Mouse (Mus musculus) bone marrow macrophage, adult 2 months (primary cell): ENCODE measurements around the gene Pkdcc.

Source experiments
- CTCF ChIP-seq: IDR thresholded peaks from 2 replicates; pipeline ENCODE4 v1.5.1; 2012; ENCODE audit warnings: low read depth, mild to moderate bottlenecking, low read length, moderate library complexity
- POLR2A ChIP-seq: IDR thresholded peaks from 2 replicates; pipeline ENCODE4 v1.6.1; 2012; ENCODE audit warnings: mild to moderate bottlenecking, low read depth, low read length, borderline replicate concordance

- no peak for TF ChIP-seq CTCF
- no peak for TF ChIP-seq POLR2A
Measured at GRCm38 (mm10) chr17:83222705-83223104, 7.6 kb downstream of the Pkdcc start.
